Mouse (Mus musculus): ENCODE data around the gene Cask. TPM values are rescaled to one million over a fixed set of nuclear protein-coding genes. Genes with fewer than 3 reads are reported as not detected.
"Not testable (repeated sequence)": the region's sequence is repeated elsewhere in the genome, so short reads cannot be mapped to it uniquely, and the experiment has no call there.

Gene Cask
- total RNA-seq (2021), result 100 to 1,000 TPM; 106 to 112 TPM
- long read RNA-seq, experiment 1, full-length matches to known transcripts, result 6 of 23 reads
- long read RNA-seq, experiment 1, partial matches to known transcripts, result 4 of 23 reads
- long read RNA-seq, experiment 1, other reads (novel, unspliced or antisense), result 13 of 23 reads
- long read RNA-seq, experiment 2, full-length matches to known transcripts, result 8 of 30 reads
- long read RNA-seq, experiment 2, partial matches to known transcripts, result 13 of 30 reads
- long read RNA-seq, experiment 2, other reads (novel, unspliced or antisense), result 9 of 30 reads

DNA sequence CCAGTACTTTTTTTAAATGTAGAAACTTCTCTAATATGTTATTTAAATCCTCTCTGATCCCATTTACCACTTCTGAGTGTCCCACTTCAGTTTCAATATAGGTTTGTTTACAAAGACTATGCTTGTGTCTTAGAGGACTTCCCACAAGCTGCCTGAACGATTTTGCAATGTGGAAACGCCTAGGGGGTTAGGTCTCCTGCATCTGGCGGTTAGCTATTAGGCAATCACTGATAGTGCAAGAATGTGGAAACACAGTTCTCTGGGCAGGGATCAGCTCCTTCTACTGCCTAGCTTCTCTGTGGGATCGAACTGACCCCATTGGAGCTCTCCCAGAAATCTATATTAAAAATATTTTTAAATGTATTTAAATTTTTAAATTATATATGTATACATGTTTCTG is at the start of gene Cask:
TSS of gene Cask (minus strand) at position 83 of the 400 bp plus-strand sequence.
- no peak for DNase-seq (ENCODE audit: low spot score in 2 of 2)

DNA sequence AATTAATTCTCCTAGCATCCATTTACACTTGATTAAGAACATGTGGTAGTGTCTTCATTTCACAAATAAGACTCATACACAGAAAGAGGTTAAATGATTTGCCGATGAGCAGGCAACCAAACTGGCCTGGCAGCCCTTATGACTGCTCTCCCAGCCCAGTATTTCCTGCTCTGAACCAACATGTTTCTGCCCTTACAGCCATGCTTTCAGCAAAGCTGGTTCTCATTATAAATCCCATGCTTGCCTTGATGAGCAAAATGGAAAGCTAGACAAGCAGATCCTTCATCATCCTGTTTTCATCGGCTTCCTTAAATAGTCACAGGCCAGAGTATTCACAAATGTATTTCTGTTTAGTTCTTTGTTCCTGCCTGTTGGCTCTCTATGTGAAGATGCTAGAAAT is 38.8 kb upstream of the Cask start:
- DNase-seq (ENCODE audit: low spot score in 2 of 2), result no peak

DNA sequence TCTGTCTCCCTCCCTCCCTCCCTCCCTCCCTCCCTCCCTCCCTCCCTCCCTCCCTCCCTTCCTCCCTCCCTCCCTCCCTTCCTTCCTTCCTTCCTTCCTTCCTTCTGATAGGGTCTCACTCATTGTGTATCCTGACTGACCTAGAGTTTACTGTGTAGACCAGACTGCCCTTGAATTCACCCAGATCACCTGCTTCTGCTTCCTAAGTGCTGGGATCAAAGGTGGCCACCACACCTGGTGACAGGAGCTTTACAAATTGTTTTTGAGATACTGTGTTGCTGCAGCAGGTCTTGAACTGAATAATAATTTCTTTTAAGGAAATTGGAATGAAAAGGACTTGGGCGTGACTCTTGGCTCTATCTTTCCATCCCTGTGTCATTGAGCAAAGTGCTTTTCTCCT is 33.2 kb upstream of the Cask start:
- DNase-seq (ENCODE audit: low spot score in 2 of 2), result no peak

DNA sequence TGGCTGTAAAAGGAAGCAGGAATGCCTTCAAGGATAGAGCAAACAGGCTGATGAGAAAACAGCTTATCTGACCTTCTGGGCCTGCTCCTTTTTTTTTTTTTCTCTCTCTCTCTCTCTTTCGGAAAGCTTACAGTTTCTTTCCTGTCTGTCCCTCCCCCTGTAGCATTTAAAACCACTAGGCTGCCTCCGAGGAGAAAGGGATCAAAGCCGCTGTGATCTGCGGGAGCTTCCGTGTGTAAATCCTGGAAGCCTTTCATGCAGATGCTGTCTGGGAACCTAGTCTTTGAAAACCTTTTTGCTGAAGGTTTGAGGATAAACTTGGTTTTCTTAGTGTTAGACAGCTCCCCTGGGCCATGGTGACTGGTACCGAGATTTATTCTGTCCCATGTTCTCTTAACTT is 30.8 kb upstream of the Cask start:
- no peak for DNase-seq (ENCODE audit: low spot score in 2 of 2)

DNA sequence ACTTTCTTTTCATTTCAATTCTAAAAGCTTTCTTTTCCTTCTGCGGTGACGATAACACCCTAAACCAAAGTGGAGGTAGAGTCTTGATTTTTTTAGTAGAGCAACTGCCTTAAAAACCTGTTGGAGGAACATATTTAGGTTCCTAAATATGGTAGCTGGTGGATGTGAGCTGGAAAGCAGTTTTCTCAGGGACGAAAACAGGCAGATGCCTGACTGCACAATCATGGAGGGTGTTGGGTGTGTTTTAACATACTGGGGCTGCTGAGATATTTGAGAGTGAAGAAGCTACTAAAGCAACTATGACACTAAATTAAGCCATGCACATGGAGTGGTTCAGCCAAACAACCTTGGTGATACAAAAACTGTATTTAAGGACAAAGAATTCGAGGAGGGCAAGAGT is 9.0 kb upstream of the Cask start:
- no peak for DNase-seq (ENCODE audit: low spot score in 2 of 2)

DNA sequence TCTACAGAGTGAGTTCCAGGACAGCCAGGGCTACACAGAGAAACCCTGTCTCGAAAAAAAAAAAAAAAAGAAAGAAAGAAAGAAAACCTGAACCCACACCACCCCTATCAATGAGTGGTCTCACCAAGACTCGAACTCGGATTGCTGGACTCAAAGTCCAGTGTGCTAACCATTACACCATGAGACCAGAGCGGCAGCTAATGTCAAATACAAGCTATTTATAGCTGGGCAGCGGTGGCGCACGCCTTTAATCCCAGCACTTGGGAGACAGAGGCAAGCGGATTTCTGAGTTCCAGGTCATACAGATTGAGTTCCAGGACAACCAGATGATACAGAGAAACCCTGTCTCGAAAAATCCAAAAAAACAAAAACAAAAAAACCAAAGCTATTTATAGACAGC is 7.9 kb upstream of the Cask start:
- no peak for DNase-seq (ENCODE audit: low spot score in 2 of 2)

DNA sequence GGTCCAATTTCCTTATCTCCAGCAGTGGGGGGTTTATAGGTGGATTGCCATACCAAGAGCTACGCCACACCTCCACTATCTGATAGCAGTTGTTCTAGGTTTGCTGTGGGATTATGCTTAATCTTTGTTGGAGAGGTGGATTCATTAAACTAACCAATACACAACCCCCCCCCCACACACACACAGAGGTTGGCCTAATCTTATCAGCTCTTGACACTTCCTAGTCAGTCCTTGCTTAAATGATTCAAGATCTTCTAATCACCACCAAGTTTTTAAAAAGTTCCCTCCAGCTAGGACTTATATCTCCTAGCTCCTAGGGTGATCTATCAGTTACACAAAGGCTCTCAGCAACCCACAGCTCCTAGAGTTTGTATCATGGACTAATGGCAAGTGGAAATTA is 2.7 kb downstream of the Cask start:
- no peak for DNase-seq (ENCODE audit: low spot score in 2 of 2)

DNA sequence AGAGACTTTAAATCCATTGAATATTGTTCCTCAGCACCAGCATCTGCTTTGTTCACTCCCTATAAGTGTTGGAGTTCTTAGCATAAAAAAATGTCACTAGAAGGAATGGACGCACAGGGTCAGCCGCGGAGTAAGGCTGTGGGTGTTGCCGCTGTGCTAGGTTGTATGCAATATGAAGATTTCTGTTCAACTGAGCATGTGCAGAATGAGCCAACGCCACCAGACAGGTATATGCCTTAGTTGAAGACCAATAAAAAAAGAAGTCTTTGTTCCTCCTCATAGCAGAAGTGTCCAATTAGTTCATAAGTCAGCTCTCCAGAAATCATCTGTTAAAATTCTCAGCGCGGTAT is 3.7 kb downstream of the Cask start:
- DNase-seq (ENCODE audit: low spot score in 2 of 2), result peak; percentile 4 to 8

DNA sequence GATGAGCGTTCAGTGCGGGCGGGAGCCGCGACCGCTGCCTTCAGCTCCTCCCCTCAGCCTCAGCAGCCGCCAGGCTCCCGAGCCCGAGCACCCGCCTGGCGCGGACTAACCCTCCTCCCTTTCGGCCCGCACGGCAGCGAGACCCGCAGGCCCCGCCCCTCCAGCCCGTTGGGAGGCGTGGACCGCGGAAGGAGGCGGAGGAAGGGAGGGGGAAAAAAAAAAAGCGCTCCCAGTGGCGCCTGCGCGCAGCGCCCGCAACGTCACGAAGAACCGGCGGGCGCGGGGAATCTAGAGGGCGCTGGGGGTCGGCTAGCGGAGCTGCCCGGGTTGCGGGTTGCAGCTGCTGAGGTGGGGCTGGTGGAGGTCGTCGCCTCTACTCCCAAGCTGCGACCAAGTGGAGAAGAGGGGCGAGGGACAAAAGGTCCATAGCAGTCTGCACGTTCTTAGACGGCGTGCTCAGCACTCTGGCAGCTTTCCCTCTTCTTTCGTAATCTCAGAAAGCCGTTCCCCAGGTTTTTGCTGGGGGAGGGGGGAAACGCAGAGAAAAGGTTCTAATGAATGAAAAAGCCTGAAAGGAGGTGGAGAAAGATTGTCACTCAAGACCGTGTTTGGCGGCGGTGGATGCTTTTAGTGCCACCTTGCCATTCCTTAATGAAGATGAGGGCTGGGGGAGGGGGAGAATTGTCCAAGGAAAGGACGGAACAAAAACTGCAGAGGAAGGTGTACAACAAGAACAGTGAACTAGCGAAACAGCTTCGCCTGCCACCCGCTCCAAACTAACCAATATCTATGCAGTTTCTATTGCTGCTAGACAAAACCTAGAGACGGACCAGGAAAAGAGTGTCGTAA is 4.3 kb downstream of the Cask start:
- DNase-seq (ENCODE audit: low spot score in 2 of 2), result peak; percentile 83 to 92

DNA sequence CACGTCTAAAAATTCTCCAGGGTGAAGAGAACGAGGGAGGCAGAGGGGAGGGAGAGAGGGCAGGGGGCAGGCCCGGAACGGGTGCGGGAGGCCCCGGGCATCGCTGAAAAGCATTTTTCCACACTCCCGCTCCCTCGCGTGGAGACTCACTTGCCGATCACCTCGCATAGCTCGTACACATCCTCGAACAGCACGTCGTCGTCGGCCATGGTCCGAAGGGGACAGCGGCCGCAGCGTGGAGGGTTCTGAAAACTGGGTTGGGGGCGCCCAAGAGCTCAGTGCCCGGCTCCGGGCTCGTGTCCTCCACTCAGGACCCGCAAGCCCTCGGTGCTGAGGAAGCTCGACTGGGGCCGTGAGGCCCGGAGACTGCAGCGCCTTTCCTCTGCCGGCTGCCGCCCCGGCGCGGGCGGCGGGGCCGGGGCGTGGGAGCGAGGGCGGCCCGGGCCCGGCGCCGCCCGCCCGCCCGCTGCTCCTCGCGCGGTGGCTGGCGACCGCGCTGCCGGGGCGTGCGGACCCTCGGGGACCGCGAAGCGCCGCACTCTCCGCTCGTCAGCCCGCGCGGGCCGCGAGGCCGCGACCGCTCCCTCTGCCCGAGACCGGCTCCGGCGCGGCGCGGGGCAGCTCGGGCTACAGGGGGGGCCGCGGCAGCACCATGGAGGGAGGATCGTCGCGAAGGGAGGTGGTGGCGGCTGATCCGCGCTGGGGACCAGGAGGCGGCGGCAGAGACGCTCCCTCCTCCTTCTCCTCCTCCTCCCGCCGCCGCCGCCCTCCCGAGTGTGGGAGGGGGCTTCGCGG is 5.1 kb downstream of the Cask start:
- peak in 1 of 2 experiments; percentile 28 for DNase-seq (ENCODE audit: low spot score in 2 of 2)

DNA sequence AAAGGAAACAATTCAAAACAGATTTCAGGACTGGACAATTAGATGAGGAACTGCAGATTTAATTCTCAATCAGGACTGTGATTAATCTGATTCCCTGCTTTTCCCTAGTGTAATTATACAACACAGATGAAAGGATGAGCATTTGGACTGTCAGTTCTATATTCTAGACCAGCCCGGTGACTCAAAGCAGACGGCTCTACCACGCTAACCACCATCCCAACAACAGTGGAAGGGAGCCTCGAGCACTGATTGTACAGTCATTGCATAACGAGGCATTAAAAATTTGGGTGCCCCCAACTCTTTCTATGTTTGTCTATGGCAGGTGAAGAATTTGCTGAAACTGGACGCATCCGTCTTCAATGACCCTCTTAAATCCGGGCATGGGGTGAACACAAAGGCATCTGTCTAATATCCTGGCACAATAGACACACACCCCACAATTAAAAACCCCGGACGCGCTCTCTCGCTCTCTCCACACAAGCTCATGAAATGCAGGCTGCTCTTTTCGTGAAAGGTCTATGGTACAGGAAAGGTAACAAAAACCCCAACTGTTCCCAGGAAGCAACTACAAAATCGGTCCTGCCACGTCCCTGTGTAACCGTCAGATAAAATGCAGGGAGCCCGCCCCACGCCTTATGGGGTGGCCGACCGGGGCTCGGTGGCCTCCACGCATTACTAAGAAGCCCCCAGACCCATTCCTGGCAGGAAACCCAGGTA is 5.9 kb downstream of the Cask start:
- DNase-seq (ENCODE audit: low spot score in 2 of 2), result peak; percentile 18 to 29

DNA sequence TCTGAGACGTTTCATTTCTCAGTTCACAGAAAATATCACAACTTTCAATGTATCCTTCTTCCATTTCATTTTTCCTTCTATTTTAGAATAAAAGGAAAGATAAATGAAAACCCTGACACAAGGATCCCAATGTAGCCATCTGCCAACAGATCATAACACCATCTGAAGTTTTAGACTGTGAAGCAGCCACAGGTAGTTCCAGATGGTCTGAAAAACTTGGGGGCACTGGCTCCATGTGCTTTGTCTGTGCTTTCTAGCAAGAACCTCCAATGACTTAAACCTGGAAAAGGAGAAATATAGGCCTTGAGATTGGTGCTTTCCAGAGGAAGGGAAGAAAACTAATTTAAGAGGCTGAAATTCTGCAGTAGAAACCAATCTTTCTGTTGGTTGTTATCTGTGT is 28.4 kb downstream of the Cask start:
- DNase-seq (ENCODE audit: low spot score in 2 of 2), result no peak

DNA sequence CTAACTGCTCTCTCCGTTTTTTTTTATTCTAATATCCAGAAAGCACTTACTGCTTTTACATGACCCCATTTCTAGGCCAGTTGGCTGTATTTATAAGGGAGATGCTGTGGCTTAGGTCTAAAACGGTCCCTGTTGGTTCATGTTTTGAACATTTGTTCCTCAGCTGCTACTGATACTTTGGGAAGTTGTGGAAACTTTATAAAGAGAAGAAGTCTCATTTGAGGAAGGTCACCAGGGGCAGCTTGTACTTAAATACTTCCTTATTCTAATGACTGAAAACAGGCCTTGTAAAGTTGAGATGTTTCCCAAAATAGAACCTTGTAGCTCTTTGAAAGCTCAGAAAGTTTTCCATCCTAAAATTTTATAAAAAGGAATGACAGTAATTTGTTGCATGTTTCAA is 52.4 kb downstream of the Cask start:
- DNase-seq (ENCODE audit: low spot score in 2 of 2), result no peak

DNA sequence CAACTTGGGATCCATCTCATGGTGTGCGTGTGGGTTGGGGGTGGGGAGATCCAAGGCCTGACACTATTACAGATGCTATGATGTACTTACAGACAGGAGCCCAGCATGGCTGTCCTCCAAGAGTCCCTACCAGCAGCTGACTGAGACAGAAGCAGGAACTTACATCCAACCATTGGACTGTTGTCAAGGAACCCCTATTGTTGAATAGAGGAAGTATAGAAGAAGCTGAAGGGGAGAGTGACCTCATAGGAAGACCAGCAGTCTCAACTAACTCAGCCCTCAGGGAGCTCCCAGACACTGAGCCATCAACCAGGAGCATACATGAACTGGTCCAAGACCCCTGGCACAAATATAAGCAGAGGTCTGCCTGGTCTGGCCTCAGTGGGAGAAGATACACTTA is 85.5 kb downstream of the Cask start:
- no peak for DNase-seq (ENCODE audit: low spot score in 2 of 2)

DNA sequence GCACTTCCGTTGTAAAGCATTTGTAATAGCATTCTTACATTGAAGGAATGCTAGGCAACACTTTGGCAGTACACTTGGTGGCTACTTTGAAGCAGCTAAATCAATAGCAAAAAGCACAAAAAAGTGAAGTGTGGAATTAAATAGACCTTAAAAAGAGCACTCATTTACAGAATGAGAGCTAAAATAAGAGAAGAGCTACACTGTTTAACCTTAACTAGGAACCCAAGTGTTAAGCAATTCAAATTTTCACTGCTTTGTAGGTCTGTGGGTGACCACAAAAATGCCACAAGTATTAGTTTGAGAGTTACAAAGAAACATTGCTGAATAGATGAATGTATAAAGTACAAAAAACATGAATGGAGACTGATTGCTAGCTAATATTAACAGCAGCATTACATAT is 86.1 kb downstream of the Cask start:
- peak in 1 of 2 experiments; percentile 8 for DNase-seq (ENCODE audit: low spot score in 2 of 2)

DNA sequence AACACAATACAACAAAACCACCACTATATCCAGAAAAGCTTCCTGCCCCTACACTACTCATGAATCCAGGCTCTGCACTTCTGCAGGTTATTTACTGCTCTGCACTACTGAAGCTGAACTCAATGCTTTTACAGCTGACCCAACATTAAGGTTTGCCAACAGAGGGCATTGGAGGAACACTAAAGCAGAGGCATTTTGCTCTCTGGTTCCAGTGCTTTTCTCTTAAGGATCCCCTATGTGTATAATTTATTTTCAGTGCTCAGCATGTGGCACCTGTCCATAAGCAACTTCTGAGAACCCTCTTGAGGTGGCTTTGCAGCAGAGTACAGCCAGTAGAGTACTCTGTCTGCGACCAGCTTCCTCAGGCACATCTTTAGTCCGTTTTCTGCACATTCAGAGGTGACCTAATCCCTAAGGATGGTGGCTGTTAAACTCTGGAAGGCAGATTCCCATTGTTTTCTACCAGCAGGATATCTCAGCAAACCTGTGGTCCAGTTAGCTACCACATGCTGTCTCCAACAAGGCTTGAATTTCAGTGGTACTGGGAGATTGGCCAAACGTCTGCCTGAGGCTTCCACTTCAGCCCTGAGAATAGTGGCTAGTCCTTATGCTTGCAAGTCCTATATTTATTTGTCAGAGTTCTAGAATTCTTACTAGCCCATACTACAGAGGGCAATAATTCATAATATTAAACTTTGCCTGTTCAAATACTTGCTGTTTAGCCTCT is 93.7 kb downstream of the Cask start:
- DNase-seq (ENCODE audit: low spot score in 2 of 2), result no peak

DNA sequence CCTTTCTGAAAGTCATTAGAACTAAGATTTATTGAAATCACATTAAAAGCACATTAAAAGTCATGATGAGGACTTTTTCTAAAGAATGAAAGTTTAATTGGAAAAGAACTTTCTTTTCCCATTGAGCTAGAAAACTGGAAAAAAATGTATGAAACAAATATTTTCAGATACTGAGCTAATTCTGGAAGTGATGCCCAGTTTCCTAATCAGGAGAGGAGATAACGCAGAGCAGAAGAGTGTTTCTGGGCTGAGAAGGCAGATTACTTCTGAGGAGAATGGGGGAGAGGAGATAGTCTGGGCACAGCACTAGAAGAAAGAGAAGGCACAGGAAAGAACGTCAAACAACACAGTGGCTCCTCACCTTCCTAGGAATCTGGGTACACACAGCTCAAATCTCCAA is 110.1 kb downstream of the Cask start:
- DNase-seq (ENCODE audit: low spot score in 2 of 2), result no peak

DNA sequence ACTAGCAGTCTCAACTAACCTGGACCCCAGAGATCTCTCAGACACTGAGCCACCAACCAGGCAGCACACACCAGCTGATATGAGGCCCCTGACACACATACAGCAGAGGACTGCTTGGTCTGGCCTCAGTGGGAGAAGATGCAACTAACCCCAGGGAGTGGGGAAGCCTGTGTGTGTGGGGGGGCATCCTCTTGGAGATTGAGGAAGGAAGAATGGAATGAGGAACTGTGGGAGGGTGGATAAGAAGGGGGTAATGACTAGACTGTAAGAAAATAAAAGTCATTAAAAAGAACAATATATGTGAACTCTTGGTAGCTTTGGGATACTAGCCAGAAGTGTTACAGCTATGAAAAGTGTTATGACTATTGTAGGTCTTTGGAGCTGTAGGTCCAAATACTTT is 120.4 kb downstream of the Cask start:
- not testable (repeated sequence) for DNase-seq (ENCODE audit: low spot score in 2 of 2)

DNA sequence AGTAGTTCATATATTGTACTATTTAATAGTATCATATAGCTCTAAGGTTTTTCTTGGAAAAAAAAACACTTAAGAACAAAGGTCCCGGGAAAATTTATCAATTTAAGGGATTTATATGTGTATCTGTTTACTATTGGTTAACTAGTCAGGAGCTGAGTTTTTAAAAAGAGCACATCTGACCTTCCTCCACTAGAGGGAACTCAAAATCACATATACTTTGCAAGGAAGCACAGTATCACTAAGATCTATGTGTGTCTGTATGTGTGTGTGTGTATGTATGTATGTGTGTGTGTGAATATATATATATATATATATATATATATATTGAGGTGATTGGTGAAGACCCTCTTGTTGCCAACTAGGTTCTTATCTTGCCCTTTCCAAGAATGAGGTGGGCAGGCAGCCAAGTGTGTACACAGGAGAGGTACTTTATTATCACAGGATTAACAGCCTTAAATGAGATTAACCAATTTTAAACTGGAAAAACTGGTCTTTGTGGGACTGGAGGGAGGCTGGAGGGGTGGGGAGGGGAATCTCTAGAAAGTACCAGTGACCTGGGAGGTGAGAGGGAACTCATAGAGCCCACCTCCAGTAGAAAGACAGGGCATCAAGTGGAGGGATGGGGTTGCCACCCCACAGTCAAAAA is 121.2 kb downstream of the Cask start:
- DNase-seq (ENCODE audit: low spot score in 2 of 2), result no peak
